Mouse (Mus musculus) C2C12 (cell line): ENCODE measurements around the gene Tbc1d16. TPM values are rescaled to one million over a fixed set of nuclear protein-coding genes. Genes with fewer than 3 reads are reported as not detected.
A peak's percentile ranks its signal among the peaks of the same experiment; 100 is the strongest.

ENCODE experiments used
- H3K27me3 ChIP-seq: one replicate; pipeline ENCODE4 v1.6.1; 2011; ENCODE audit not compliant: control insufficient read depth, insufficient read depth, insufficient read length
- H3K36me3 ChIP-seq: one replicate; pipeline ENCODE4 v1.6.1; 2011; ENCODE audit not compliant: control insufficient read depth, insufficient read depth
- H3K4me3 ChIP-seq: one replicate; pipeline ENCODE4 v1.5.1; 2011; ENCODE audit warnings: mild to moderate bottlenecking, control low read depth; ENCODE audit not compliant: poor library complexity, insufficient read depth, severe bottlenecking
- H3K79me2 ChIP-seq: one replicate; pipeline ENCODE4 v1.6.1; 2011; ENCODE audit not compliant: control insufficient read depth, insufficient read depth
- H3K79me3 ChIP-seq: one replicate; pipeline ENCODE4 v1.6.1; 2011; ENCODE audit warnings: low read depth, control low read depth
- H3ac ChIP-seq: one replicate; pipeline ENCODE3; 2011; ENCODE audit warnings: low read depth; ENCODE audit not compliant: control insufficient read depth, insufficient read length
- CEBPB ChIP-seq: IDR thresholded peaks from one replicate; pipeline ENCODE4 v1.6.1; 2011; ENCODE audit warnings: low read depth, mild to moderate bottlenecking, control low read depth, moderate library complexity
- CTCF ChIP-seq: IDR thresholded peaks from one replicate; pipeline ENCODE4 v1.5.1; 2011; ENCODE audit not compliant: control insufficient read depth, insufficient read depth, insufficient read length
- FOSL1 ChIP-seq: IDR thresholded peaks from one replicate; pipeline ENCODE4 v1.8.0; 2011; ENCODE audit warnings: mild to moderate bottlenecking, low read length; ENCODE audit not compliant: poor library complexity, insufficient read depth, severe bottlenecking
- MAX ChIP-seq: IDR thresholded peaks from one replicate; pipeline ENCODE4 v1.6.1; 2011; ENCODE audit warnings: mild to moderate bottlenecking, control low read depth
- MYOD1 ChIP-seq: IDR thresholded peaks from one replicate; pipeline ENCODE4 v1.6.1; 2011; ENCODE audit warnings: low read depth; ENCODE audit not compliant: control insufficient read depth, insufficient read length
- MYOG ChIP-seq: IDR thresholded peaks from one replicate; pipeline ENCODE4 v1.6.1; 2011; ENCODE audit not compliant: control insufficient read depth, insufficient read length; ENCODE audit errors: extremely low read depth
- USF1 ChIP-seq: IDR thresholded peaks from one replicate; pipeline ENCODE4 v1.6.1; 2011; ENCODE audit warnings: low read depth, mild to moderate bottlenecking, control low read depth, moderate library complexity
- polyA plus RNA-seq: library from polyadenylated mRNA; unstranded; fragments of >200 nt; fragmentation: generic; extraction: Trizol; gene quantifications from one replicate; pipeline ENCODE4 v1.2.1, GENCODE M21; 2012; ENCODE audit warnings: missing spikeins

Gene Tbc1d16
- polyA plus RNA-seq, 1 experiment = 4.9 TPM

- Histone ChIP-seq H3ac (no peak overlapping the region), H3K79me3 (no peaks in the 10 kb centered on the region), H3K36me3 (no peaks in the 10 kb centered on the region), H3K27me3 (no peaks in the 10 kb centered on the region), H3K4me3 (no peak overlapping the region), H3K79me2 (no peaks in the 10 kb centered on the region)
- TF ChIP-seq USF1 (no peak), CTCF (no peak), MAX (no peak), FOSL1 (no peak)
Measured at GRCm38 (mm10) chr11:119132198-119133035, 95.9 kb downstream of the Tbc1d16 start.

GRCm38 (mm10) chr11:119130081-119130765 is 98.1 kb downstream of the Tbc1d16 start:
- Histone ChIP-seq H3K27me3 (no peaks in the 10 kb centered on the region), H3K79me2 (no peaks in the 10 kb centered on the region), H3K79me3 (no peaks in the 10 kb centered on the region), H3ac (no peak overlapping the region), H3K4me3 (no peak overlapping the region), H3K36me3 (no peaks in the 10 kb centered on the region)
- TF ChIP-seq CEBPB = no peak
- TF ChIP-seq MYOD1 = no peak
- no peak for TF ChIP-seq MYOG
- TF ChIP-seq CTCF = no peak
- TF ChIP-seq MAX = no peak
- TF ChIP-seq USF1 = no peak
- TF ChIP-seq FOSL1 = no peak

DNA sequence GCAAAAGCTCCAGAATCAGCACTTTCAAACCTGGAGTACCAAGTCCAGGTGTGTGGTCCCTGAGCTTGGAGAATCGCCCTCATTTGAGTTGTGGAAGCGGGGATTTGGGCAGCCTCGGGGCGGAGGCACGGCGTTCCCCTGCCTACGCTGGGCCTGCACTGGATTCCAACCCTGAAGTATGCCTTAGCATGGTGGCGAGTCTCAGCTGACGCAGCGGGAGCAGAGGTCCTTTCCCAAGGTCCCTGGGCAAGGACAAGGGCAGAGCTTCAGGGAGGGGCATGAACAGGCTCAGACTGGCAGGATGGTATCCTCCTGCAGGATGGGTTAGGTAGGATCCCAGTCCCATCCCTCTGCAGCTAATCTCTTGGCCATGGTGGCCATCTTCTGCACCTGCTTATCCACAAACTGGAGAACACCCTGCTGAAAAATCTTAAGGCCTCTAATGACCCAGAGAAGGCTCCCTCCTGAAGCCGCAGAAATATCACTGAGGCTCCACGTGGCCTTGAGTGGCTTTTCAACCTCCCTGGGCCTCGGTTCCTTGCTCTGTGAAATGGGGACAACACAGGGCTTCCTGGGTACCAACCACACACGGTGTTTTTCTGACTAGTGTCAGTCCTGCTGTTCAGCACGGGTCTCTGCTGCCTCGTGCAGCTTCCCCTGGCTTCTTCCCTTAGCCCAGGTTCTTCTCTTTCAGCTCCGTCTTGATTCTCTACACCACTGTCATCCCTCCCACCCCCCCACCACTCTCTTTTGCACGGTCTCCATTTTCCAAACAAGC is 98.8 kb downstream of the Tbc1d16 start:
- Histone ChIP-seq H3K79me2 (no peaks in the 10 kb centered on the region), H3K4me3 (no peak overlapping the region)

GRCm38 (mm10) chr11:119128668-119129280 is 99.5 kb downstream of the Tbc1d16 start:
- H3K36me3 ChIP-seq = no peaks in the 10 kb centered on the region
- H3K79me3 ChIP-seq = no peaks in the 10 kb centered on the region
- no peaks in the 10 kb centered on the region for H3K79me2 ChIP-seq
- no peaks in the 10 kb centered on the region for H3K27me3 ChIP-seq
- no peak overlapping the region for H3ac ChIP-seq
- H3K4me3 ChIP-seq = no peak overlapping the region
- TF ChIP-seq MYOD1 = no peak
- no peak for TF ChIP-seq CTCF
- no peak for TF ChIP-seq MAX
- TF ChIP-seq FOSL1 = no peak

More for the DNA sequence above, 98.8 kb downstream of the Tbc1d16 start:
- no peaks in the 10 kb centered on the region for H3K36me3 ChIP-seq
- no peaks in the 10 kb centered on the region for H3K79me3 ChIP-seq
- H3ac ChIP-seq = no peak overlapping the region
- TF ChIP-seq MYOG (no peak), MYOD1 (no peak), FOSL1 (no peak)
- H3K27me3 ChIP-seq = no peaks in the 10 kb centered on the region

- TF ChIP-seq FOSL1 (no peak), MYOD1 (no peak), MAX (peak; percentile 42), MYOG (no peak), CEBPB (no peak), CTCF (no peak), USF1 (no peak)
- peak overlapping the region; percentile 27 for H3ac ChIP-seq
- no peaks in the 10 kb centered on the region for H3K36me3 ChIP-seq
- H3K4me3 ChIP-seq = no peak overlapping the region
- H3K79me2 ChIP-seq = no peaks in the 10 kb centered on the region
- no peaks in the 10 kb centered on the region for H3K27me3 ChIP-seq
- H3K79me3 ChIP-seq = no peaks in the 10 kb centered on the region
Measured at GRCm38 (mm10) chr11:119127686-119128473, 100.4 kb downstream of the Tbc1d16 start.
